Mouse (Mus musculus): ENCODE data around the gene Tex13c2. TPM values are rescaled to one million over a fixed set of nuclear protein-coding genes. Genes with fewer than 3 reads are reported as not detected.

Tex13c2 gene
- total RNA-seq (2021), result 1 to 10 TPM in 1 of 2 experiments, under 1 TPM in 1; 0.26 to 1.0 TPM
- long read RNA-seq, experiment 1, result 0 reads
- long read RNA-seq, experiment 2, result 0 reads

GRCm38 (mm10) chrX:42489446-42489845 is at the start of gene Tex13c2:
Gene Tex13c2, plus strand, starts transcription at chrX:42489691.
- DNase-seq (ENCODE audit: low spot score in 2 of 2), result no peak
- no peak within 1 kb of the TSS for H3K27ac ChIP-seq
- TF ChIP-seq CTCF (conservative IDR thresholded peaks at IDR 0.05), result no peak
- no peak within 1 kb of the TSS for H3K4me3 ChIP-seq

- no peak for TF ChIP-seq CTCF (conservative IDR thresholded peaks at IDR 0.05)
- H3K4me3 ChIP-seq, result no peak overlapping the region
- no peak overlapping the region for H3K27ac ChIP-seq
- no peak for DNase-seq (ENCODE audit: low spot score in 2 of 2)
These were observed 39.2 kb upstream of the Tex13c2 start for GRCm38 (mm10) chrX:42450305-42450704.

- no peak for TF ChIP-seq CTCF (conservative IDR thresholded peaks at IDR 0.05)
- no peak overlapping the region for H3K4me3 ChIP-seq
- no peak for DNase-seq (ENCODE audit: low spot score in 2 of 2)
- no peak overlapping the region for H3K27ac ChIP-seq
These were observed 36.5 kb upstream of the Tex13c2 start for GRCm38 (mm10) chrX:42453001-42453400.

GRCm38 (mm10) chrX:42454533-42454932 is 35.0 kb upstream of the Tex13c2 start:
- no peak overlapping the region for H3K27ac ChIP-seq
- DNase-seq (ENCODE audit: low spot score in 2 of 2), result no peak
- TF ChIP-seq CTCF (conservative IDR thresholded peaks at IDR 0.05), result no peak
- no peak overlapping the region for H3K4me3 ChIP-seq

GRCm38 (mm10) chrX:42490336-42490735 is 845 bp downstream of the Tex13c2 start:
- Histone ChIP-seq H3K27ac (no peak overlapping the region), H3K4me3 (no peak overlapping the region)
- TF ChIP-seq CTCF (conservative IDR thresholded peaks at IDR 0.05), result no peak
- peak; percentile 1 to 10 for DNase-seq (ENCODE audit: low spot score in 2 of 2)

GRCm38 (mm10) chrX:42500538-42500937 is 11.0 kb downstream of the Tex13c2 start:
- no peak for DNase-seq (ENCODE audit: low spot score in 2 of 2)

GRCm38 (mm10) chrX:42502291-42503043 is 13.0 kb downstream of the Tex13c2 start, which contains the start of gene Sh2d1a:
Gene Sh2d1a, plus strand, starts transcription at chrX:42502453.
- Histone ChIP-seq H3K4me3 (no peak within 1 kb of the TSS), H3K27ac (no peak within 1 kb of the TSS)
- TF ChIP-seq CTCF (conservative IDR thresholded peaks at IDR 0.05), result no peak
- DNase-seq (ENCODE audit: low spot score in 2 of 2), result no peak

More at GRCm38 (mm10) chrX:42500538-42500937, 11.0 kb downstream of the Tex13c2 start:
- no peak for TF ChIP-seq CTCF (conservative IDR thresholded peaks at IDR 0.05)
- Histone ChIP-seq H3K4me3 (no peak overlapping the region), H3K27ac (no peak overlapping the region)

- Histone ChIP-seq H3K27ac (no peak overlapping the region), H3K4me3 (no peak overlapping the region)
- no peak for TF ChIP-seq CTCF (conservative IDR thresholded peaks at IDR 0.05)
- no peak for DNase-seq (ENCODE audit: low spot score in 2 of 2)
These were observed 21.6 kb downstream of the Tex13c2 start for GRCm38 (mm10) chrX:42511105-42511504.

GRCm38 (mm10) chrX:42512567-42512966 is 23.1 kb downstream of the Tex13c2 start:
- DNase-seq (ENCODE audit: low spot score in 2 of 2), result no peak
- no peak overlapping the region for H3K4me3 ChIP-seq
- H3K27ac ChIP-seq, result no peak overlapping the region
- peak; percentile 49 for TF ChIP-seq CTCF (conservative IDR thresholded peaks at IDR 0.05)

- no peak overlapping the region for H3K27ac ChIP-seq
These were observed 33.4 kb downstream of the Tex13c2 start for GRCm38 (mm10) chrX:42522868-42523267.

GRCm38 (mm10) chrX:42530703-42531102 is 41.2 kb downstream of the Tex13c2 start:
- DNase-seq (ENCODE audit: low spot score in 2 of 2), result peak; percentile 17 to 26
- no peak for TF ChIP-seq CTCF (conservative IDR thresholded peaks at IDR 0.05)
- no peak overlapping the region for H3K4me3 ChIP-seq
- peak overlapping the region; percentile 51; the same call in 1 of the 2 replicates for H3K27ac ChIP-seq

More at GRCm38 (mm10) chrX:42522868-42523267, 33.4 kb downstream of the Tex13c2 start:
- no peak for TF ChIP-seq CTCF (conservative IDR thresholded peaks at IDR 0.05)
- no peak overlapping the region for H3K4me3 ChIP-seq
- no peak for DNase-seq (ENCODE audit: low spot score in 2 of 2)

GRCm38 (mm10) chrX:42540030-42540755 is 50.7 kb downstream of the Tex13c2 start:
- TF ChIP-seq CTCF (conservative IDR thresholded peaks at IDR 0.05), result no peak
- Histone ChIP-seq H3K27ac (peak overlapping the region; percentile 87), H3K4me3 (peak overlapping the region; percentile 51)
- DNase-seq (ENCODE audit: low spot score in 2 of 2), result peak; percentile 53 to 58

GRCm38 (mm10) chrX:42540756-42541053 is 51.2 kb downstream of the Tex13c2 start:
- Histone ChIP-seq H3K27ac (peak overlapping the region; percentile 87), H3K4me3 (peak overlapping the region; percentile 51)

More at GRCm38 (mm10) chrX:42540756-42541053, 51.2 kb downstream of the Tex13c2 start:
- peak; percentile 70 for DNase-seq (ENCODE audit: low spot score in 2 of 2)
- TF ChIP-seq CTCF (conservative IDR thresholded peaks at IDR 0.05), result peak; percentile 84

Other genes starting within 250 kb of the Tex13c2 start
- gene Sh2d1a, start 12.8 kb downstream of the Tex13c2 start, total RNA-seq (2021), result not detected

Measured in layer of hippocampus, adult 2 months (tissue).